Comparison of ENCODE assay signal across 8 mouse cellular contexts in genomic region chr7:19303770-19304169, GRCm38 (mm10). TPM values are rescaled to one million over a fixed set of nuclear protein-coding genes. Genes with fewer than 3 reads are reported as not detected.
A peak's percentile ranks its signal among the peaks of the same experiment; 100 is the strongest.
DNase-seq lines count a peak whose midpoint lies in the region; ATAC-seq lines count a peak whose summit lies in the region.

No protein-coding gene starts in this region.

- DNase-seq in 3T3-L1 (ENCODE audit: low read depth, low spot score) = peak; percentile 47
- DNase-seq in T-cell, adult 2 months (ENCODE audit: low spot score) = peak; percentile 81
- peak; percentile 90 for DNase-seq in embryonic facial prominence, embryonic 10.5 days (ENCODE audit: low spot score)
- peak; percentile 57 to 75 for DNase-seq in kidney, adult 8-10 months
- peak; percentile 89 for DNase-seq in testis, postnatal 10 days (ENCODE audit: low spot score)

- ATAC-seq in heart, embryonic 11.5 days (replicated peaks; ENCODE audit: insufficient number of reproducible peaks, low FRiP score, low TSS enrichment) = no peak
- ATAC-seq in liver, embryonic 15.5 days (ENCODE audit: insufficient read depth) = no peak
- ATAC-seq in neural tube, embryonic 12.5 days (ENCODE audit: low FRiP score, low read depth) = no peak

- H3K9ac ChIP-seq in heart, embryonic 11.5 days (ENCODE audit: low read depth, low read length) = peak overlapping the region; percentile 43; the same call in 1 of the 2 replicates
- no peak overlapping the region for H3K9ac ChIP-seq in liver, embryonic 15.5 days
- 0 out of 2 replicates have a peak overlapping the region, but pooled peaks have one; percentile 17 for H3K9ac ChIP-seq in neural tube, embryonic 12.5 days

- H3K4me2 ChIP-seq in heart, embryonic 11.5 days = peak overlapping the region; percentile 67
- peak overlapping the region; percentile 49 for H3K4me2 ChIP-seq in liver, embryonic 15.5 days
- peak overlapping the region; percentile 54 for H3K4me2 ChIP-seq in neural tube, embryonic 12.5 days (replicated peaks)

- WGBS in embryonic facial prominence, embryonic 10.5 days = under 1% methylated on average over 16 of the region's 16 CpGs
- under 1% methylated on average over 16 of the region's 16 CpGs for WGBS in heart, embryonic 11.5 days (ENCODE audit: insufficient replicate concordance)
- WGBS in liver, embryonic 15.5 days (ENCODE audit: insufficient replicate concordance) = 1% methylated on average over 16 of the region's 16 CpGs
- WGBS in neural tube, embryonic 12.5 days = 0% methylated on average over 16 of the region's 16 CpGs

- H3K4me3 ChIP-seq in embryonic facial prominence, embryonic 10.5 days = peak overlapping the region; percentile 52
- H3K4me3 ChIP-seq in heart, embryonic 11.5 days (ENCODE audit: low read depth, low read length) = peak overlapping the region; percentile 38; the same call in 1 of the 2 replicates
- peak overlapping the region; percentile 17; the same call in 1 of the 2 replicates for H3K4me3 ChIP-seq in liver, embryonic 15.5 days (replicated peaks)
- H3K4me3 ChIP-seq in neural tube, embryonic 12.5 days = no peak overlapping the region; the same call in 1 of the 2 replicates

- peaks cover 67% of the 10 kb centered on the region for H3K27me3 ChIP-seq in embryonic facial prominence, embryonic 10.5 days (replicated peaks; ENCODE audit: low read depth, poor library complexity, severe bottlenecking)
- H3K27me3 ChIP-seq in heart, embryonic 11.5 days (ENCODE audit: control insufficient read depth, insufficient read depth, low read length) = peaks cover 54% of the 10 kb centered on the region
- H3K27me3 ChIP-seq in liver, embryonic 15.5 days = peaks cover 75% of the 10 kb centered on the region
- H3K27me3 ChIP-seq in neural tube, embryonic 12.5 days (replicated peaks) = peaks cover 64% of the 10 kb centered on the region

- H3K4me1 ChIP-seq in embryonic facial prominence, embryonic 10.5 days = peaks cover 48% of the 10 kb centered on the region
- H3K4me1 ChIP-seq in heart, embryonic 11.5 days (ENCODE audit: control insufficient read depth, insufficient read depth, low read length) = peaks cover 29% of the 10 kb centered on the region
- peaks cover 38% of the 10 kb centered on the region for H3K4me1 ChIP-seq in liver, embryonic 15.5 days (replicated peaks)
- peaks cover 34% of the 10 kb centered on the region for H3K4me1 ChIP-seq in neural tube, embryonic 12.5 days

- no peak overlapping the region for H3K27ac ChIP-seq in embryonic facial prominence, embryonic 10.5 days (replicated peaks)
- H3K27ac ChIP-seq in heart, embryonic 11.5 days (ENCODE audit: low read depth, low read length) = no peak overlapping the region
- no peak overlapping the region for H3K27ac ChIP-seq in liver, embryonic 15.5 days (replicated peaks)
- H3K27ac ChIP-seq in neural tube, embryonic 12.5 days = no peak overlapping the region

- H3K9me3 ChIP-seq in embryonic facial prominence, embryonic 10.5 days = no peaks in the 10 kb centered on the region
- H3K9me3 ChIP-seq in heart, embryonic 11.5 days (replicated peaks; ENCODE audit: control insufficient read depth, low read length) = no peaks in the 10 kb centered on the region
- no peaks in the 10 kb centered on the region for H3K9me3 ChIP-seq in liver, embryonic 15.5 days (replicated peaks)
- no peaks in the 10 kb centered on the region for H3K9me3 ChIP-seq in neural tube, embryonic 12.5 days

- no peaks in the 10 kb centered on the region for H3K36me3 ChIP-seq in embryonic facial prominence, embryonic 10.5 days (replicated peaks)
- H3K36me3 ChIP-seq in heart, embryonic 11.5 days (ENCODE audit: control insufficient read depth, insufficient read depth, low read length) = no peaks in the 10 kb centered on the region
- H3K36me3 ChIP-seq in liver, embryonic 15.5 days (replicated peaks) = no peaks in the 10 kb centered on the region
- no peaks in the 10 kb centered on the region for H3K36me3 ChIP-seq in neural tube, embryonic 12.5 days

RNA-seq across cellular contexts. Expression of gene Fosb, which starts 6.1 kb away (rescaled TPM):
- 0.09 TPM in 1 of 2 replicates, not detected in the other for polyA plus RNA-seq in embryonic facial prominence, embryonic 10.5 days (2016; fragmentation: Nextera tagmentation; extraction: Ambion mirVana)
- 0.11 and 0.17 TPM in 2 replicates for polyA plus RNA-seq in heart, embryonic 11.5 days (2014; fragmentation: Nextera tagmentation; extraction: Ambion mirVana)
- polyA plus RNA-seq in liver, embryonic 15.5 days (2015; fragmentation: Nextera tagmentation; extraction: Ambion mirVana) = 0.03 TPM in 1 of 2 replicates, not detected in the other
- polyA plus RNA-seq in neural tube, embryonic 12.5 days (2016; fragmentation: Nextera tagmentation; extraction: Ambion mirVana) = 0.08 TPM in 1 of 2 replicates, not detected in the other

RNA-seq across cellular contexts. Expression of gene Rtn2, which starts 21.3 kb away (rescaled TPM):
- polyA plus RNA-seq in embryonic facial prominence, embryonic 10.5 days (2016; fragmentation: Nextera tagmentation; extraction: Ambion mirVana) = 16.6 and 18.8 TPM in 2 replicates
- 25.3 and 31.2 TPM in 2 replicates for polyA plus RNA-seq in heart, embryonic 11.5 days (2014; fragmentation: Nextera tagmentation; extraction: Ambion mirVana)
- polyA plus RNA-seq in liver, embryonic 15.5 days (2015; fragmentation: Nextera tagmentation; extraction: Ambion mirVana) = 3.9 and 5.2 TPM in 2 replicates
- 91.1 and 99.1 TPM in 2 replicates for polyA plus RNA-seq in neural tube, embryonic 12.5 days (2016; fragmentation: Nextera tagmentation; extraction: Ambion mirVana)

RNA-seq across cellular contexts. Expression of gene Ppm1n, which starts 23.9 kb away (rescaled TPM):
- 0.25 TPM in 1 of 2 replicates, not detected in the other for polyA plus RNA-seq in embryonic facial prominence, embryonic 10.5 days (2016; fragmentation: Nextera tagmentation; extraction: Ambion mirVana)
- polyA plus RNA-seq in heart, embryonic 11.5 days (2014; fragmentation: Nextera tagmentation; extraction: Ambion mirVana) = 0.34 TPM in 1 of 2 replicates, not detected in the other
- polyA plus RNA-seq in liver, embryonic 15.5 days (2015; fragmentation: Nextera tagmentation; extraction: Ambion mirVana) = 0.05 TPM in 1 of 2 replicates, not detected in the other
- polyA plus RNA-seq in neural tube, embryonic 12.5 days (2016; fragmentation: Nextera tagmentation; extraction: Ambion mirVana) = 0.20 TPM in 1 of 2 replicates, not detected in the other

RNA-seq across cellular contexts. Expression of gene Vasp, which starts 32.2 kb away (rescaled TPM):
- polyA plus RNA-seq in embryonic facial prominence, embryonic 10.5 days (2016; fragmentation: Nextera tagmentation; extraction: Ambion mirVana) = 56.7 and 61.1 TPM in 2 replicates
- 61.9 and 102 TPM in 2 replicates for polyA plus RNA-seq in heart, embryonic 11.5 days (2014; fragmentation: Nextera tagmentation; extraction: Ambion mirVana)
- polyA plus RNA-seq in liver, embryonic 15.5 days (2015; fragmentation: Nextera tagmentation; extraction: Ambion mirVana) = 41.2 and 42.4 TPM in 2 replicates
- 53.4 and 56.3 TPM in 2 replicates for polyA plus RNA-seq in neural tube, embryonic 12.5 days (2016; fragmentation: Nextera tagmentation; extraction: Ambion mirVana)

RNA-seq across cellular contexts. Expression of gene Ercc1, which starts 40.8 kb away (rescaled TPM):
- 102 and 107 TPM in 2 replicates for polyA plus RNA-seq in embryonic facial prominence, embryonic 10.5 days (2016; fragmentation: Nextera tagmentation; extraction: Ambion mirVana)
- polyA plus RNA-seq in heart, embryonic 11.5 days (2014; fragmentation: Nextera tagmentation; extraction: Ambion mirVana) = 72.5 and 74.5 TPM in 2 replicates
- 14.0 and 14.5 TPM in 2 replicates for polyA plus RNA-seq in liver, embryonic 15.5 days (2015; fragmentation: Nextera tagmentation; extraction: Ambion mirVana)
- polyA plus RNA-seq in neural tube, embryonic 12.5 days (2016; fragmentation: Nextera tagmentation; extraction: Ambion mirVana) = 103 and 104 TPM in 2 replicates
